Mouse (Mus musculus) olfactory bulb, adult 2 months (tissue): ENCODE data around the gene Mansc4. TPM values are rescaled to one million over a fixed set of nuclear protein-coding genes. Genes with fewer than 3 reads are reported as not detected.
A peak's percentile ranks its signal among the peaks of the same experiment; 100 is the strongest.

Experiments
- H3K27ac ChIP-seq: fragments of 200-500 bp; 2 replicates; pipeline ENCODE4 v1.5.1; 2012; ENCODE audit warnings: low read depth, low read length; ENCODE audit not compliant: insufficient read depth
- H3K4me1 ChIP-seq: fragments of 200-500 bp; 2 replicates; pipeline ENCODE4 v1.6.1; 2012; ENCODE audit warnings: low read length; ENCODE audit not compliant: control insufficient read depth, insufficient read depth
- H3K4me3 ChIP-seq: fragments of 200-500 bp; 2 replicates; pipeline ENCODE4 v1.5.1; 2012; ENCODE audit warnings: mild to moderate bottlenecking, low read depth, low read length, moderate library complexity; ENCODE audit not compliant: insufficient read depth
- CTCF ChIP-seq: fragments of 200-500 bp; IDR thresholded peaks from 2 replicates; pipeline ENCODE4 v1.5.1; 2012; ENCODE audit warnings: low read depth, mild to moderate bottlenecking, low read length, moderate library complexity; ENCODE audit not compliant: insufficient read depth
- POLR2A ChIP-seq: fragments of 200-500 bp; IDR thresholded peaks from 2 replicates; pipeline ENCODE4 v1.6.1; 2012; ENCODE audit warnings: mild to moderate bottlenecking, low read depth, low read length, moderate library complexity; ENCODE audit not compliant: insufficient read depth
- WGBS: fragments of 180-500 bp; shearing (Covaris S2); methylation state at CpG from one replicate; pipeline ENCODE4 v1.1.7; 2018; 5-methylcytosine and 5-hydroxymethylcytosine counted together
- polyA plus RNA-seq: library from polyadenylated mRNA; stranded (reverse); fragments of >200 nt; gene quantifications from 2 replicates; pipeline ENCODE4 v1.2.4, GENCODE M21; 2012; ENCODE audit warnings: low replicate concordance; ENCODE audit not compliant: missing spikeins, insufficient read depth, insufficient read length

Gene Mansc4
- polyA plus RNA-seq, 1 experiment = not detected

DNA sequence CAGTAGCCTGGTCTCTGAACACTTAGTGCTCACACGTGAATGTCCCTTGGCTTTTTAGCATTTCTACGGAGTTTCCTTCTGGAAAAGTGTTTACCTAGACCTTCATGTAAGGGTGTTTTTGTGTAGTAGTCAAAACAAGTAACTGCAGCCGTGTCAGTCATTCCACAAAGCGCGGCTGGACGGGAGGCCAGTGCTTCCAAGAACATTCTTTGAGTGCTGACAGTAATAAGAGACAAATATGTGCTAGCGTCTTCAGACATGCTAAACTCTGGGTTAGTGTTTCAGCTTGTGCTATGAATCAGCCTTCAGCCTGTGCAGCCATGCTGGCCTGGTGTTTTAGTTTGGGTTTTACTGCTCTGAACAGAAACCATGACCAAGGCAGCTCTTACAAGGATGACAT is 24.1 kb downstream of the Mansc4 start:
- Histone ChIP-seq H3K27ac (no peak overlapping the region), H3K4me3 (no peak overlapping the region), H3K4me1 (0 out of 2 replicates have a peak, but pooled peaks cover 3% of the 10 kb centered on the region)
- 84% methylated on average over 7 of the region's 7 CpGs for WGBS
- no peak for TF ChIP-seq CTCF
- TF ChIP-seq POLR2A = no peak

DNA sequence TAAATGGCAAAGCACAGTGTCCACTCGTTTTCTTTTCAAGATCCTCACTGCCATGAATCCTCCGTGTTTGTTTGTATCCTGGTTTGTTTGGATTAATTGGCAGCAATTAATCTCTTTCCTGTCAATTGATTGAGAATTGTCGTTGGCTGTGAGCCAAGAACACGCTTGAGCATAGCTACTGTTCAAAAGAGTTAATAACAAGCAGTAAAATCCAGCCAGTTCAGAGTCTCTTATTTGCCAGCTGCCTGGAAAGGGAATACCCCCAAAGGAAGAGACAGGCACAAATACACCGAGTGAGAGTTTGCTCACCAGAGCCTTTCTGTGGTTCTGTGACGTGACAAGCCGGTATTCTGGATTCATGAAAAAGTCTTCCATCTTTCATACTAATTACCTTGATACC is 24.8 kb downstream of the Mansc4 start:
- H3K27ac ChIP-seq = no peak overlapping the region
- 48% methylated on average over 7 of the region's 7 CpGs for WGBS

DNA sequence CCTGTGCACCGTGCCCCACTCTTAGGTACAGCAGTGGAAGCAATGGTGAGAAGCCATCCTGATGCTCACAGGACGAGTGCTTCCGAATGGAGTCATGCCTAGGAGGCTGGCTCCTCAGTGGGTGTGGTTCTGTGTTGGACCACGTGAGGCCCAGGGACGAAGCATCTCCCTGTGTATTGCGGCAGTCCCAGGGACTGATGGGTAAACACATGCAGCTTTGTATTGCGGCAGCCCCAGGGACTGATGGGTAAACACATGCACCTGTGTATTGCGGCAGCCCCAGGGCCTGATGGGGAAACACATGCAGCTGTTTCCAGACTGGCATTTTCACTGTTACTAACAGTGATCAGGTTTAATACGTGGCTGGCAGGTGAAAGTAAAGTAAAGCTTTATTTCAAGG is 25.2 kb downstream of the Mansc4 start:
- H3K27ac ChIP-seq = no peak overlapping the region
- 0 out of 2 replicates have a peak, but pooled peaks cover 3% of the 10 kb centered on the region for H3K4me1 ChIP-seq
- no peak overlapping the region for H3K4me3 ChIP-seq
- WGBS = 68% methylated on average over 9 of the region's 9 CpGs
- TF ChIP-seq CTCF (no peak), POLR2A (no peak)

More for the DNA sequence above, 24.8 kb downstream of the Mansc4 start:
- no peak overlapping the region for H3K4me3 ChIP-seq
- no peak for TF ChIP-seq CTCF
- no peak for TF ChIP-seq POLR2A
- H3K4me1 ChIP-seq = 0 out of 2 replicates have a peak, but pooled peaks cover 3% of the 10 kb centered on the region

DNA sequence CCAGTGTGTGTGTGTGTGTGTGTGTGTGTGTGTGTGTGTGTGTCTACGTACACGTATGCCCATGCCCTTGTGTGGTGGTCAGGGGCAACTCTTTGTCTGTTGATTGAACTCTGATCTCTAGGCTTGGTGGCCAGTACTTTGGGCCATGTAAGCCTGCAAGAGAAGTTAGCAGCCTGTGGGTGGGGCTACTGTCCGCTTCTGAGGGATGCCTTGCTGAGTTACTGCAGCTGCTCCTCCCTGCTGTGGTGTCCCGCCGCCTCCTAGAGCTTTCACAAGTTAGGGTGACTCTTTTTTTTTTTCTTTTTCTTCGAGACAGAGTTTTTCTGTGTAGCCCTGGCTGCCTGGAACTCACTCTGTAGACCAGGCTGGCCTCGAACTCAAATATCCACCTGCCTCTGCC is 27.5 kb downstream of the Mansc4 start:
- 83% methylated on average over 7 of the region's 7 CpGs for WGBS
- no peak for TF ChIP-seq CTCF
- no peak for TF ChIP-seq POLR2A
- no peak overlapping the region for H3K4me3 ChIP-seq
- no peak overlapping the region for H3K27ac ChIP-seq
- peaks cover 13% of the 10 kb centered on the region for H3K4me1 ChIP-seq

DNA sequence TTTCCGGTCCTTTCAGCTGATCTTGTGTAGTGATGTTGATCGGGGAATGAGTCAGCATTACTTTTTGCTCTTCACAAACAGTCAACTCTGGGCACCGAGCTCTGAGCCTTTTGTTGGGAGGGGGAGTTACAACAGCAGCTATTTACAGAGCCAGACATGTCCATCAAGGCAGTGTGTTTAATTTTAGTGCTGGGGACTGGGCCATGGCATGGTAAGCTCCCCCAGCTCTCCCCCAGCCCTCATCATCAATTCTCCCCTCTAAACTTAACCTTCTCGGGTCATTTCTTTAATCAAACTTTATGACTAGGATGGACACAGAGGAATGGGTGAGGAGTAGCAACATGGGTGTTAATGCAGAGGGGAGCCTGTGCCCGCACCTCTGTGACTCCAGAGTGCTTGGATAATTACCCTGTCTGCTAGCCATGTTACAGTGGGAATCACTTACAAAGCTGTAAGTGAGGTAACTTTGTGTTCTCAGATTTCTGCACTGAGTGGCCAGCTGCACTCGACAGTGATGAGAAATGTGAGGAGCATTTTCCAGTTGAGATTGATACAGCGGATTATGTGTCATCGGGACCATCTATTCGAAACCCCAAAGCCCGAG is 31.4 kb downstream of the Mansc4 start:
- 75% methylated on average over 10 of the region's 10 CpGs for WGBS
- TF ChIP-seq CTCF = no peak
- TF ChIP-seq POLR2A = no peak
- Histone ChIP-seq H3K4me1 (peaks cover 17% of the 10 kb centered on the region), H3K4me3 (no peak overlapping the region), H3K27ac (no peak overlapping the region)

DNA sequence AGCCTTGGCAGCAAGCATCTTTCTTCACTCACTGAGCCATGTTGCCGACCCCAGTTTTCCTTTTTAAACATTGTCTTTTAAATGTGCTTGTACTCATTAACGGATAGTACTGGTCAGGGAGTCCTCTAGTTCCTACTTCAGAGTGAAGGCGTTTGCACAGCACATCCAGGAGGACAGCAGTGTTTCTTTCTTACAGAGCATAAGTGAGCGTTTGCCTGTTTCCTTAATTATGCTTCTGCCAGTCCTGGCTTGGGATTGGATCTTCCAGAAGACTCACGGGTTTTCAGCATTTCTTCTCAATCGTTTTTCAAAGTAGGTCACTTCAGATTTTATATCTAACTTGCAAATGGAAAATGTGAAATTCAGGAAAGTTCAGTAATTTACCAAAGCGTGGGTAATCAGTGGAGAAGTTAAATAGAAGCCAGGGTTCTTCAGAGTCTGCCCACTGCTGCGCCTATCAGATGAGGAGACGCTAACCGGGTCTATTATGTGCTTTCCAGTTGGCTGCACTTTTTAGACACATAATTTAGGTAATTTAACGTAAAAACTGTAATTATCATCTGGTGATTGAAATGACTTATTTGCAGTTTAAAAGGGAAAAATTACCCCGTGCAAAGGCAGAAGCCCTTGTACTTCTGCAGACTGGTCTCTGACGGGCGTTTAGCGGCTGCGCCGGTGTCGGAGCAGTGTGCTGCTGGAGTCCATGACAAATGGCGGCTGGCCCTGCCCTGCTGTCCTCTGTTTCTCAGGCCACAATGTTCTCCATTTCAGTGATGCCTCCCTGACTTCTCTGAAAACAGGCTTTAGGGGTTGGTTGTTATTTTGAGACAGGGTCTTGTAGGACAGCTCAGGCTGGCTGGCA is 32.8 kb downstream of the Mansc4 start:
- TF ChIP-seq CTCF (no peak), POLR2A (no peak)
- peaks cover 17% of the 10 kb centered on the region for H3K4me1 ChIP-seq
- WGBS = 33% methylated on average over 19 of the region's 19 CpGs

DNA sequence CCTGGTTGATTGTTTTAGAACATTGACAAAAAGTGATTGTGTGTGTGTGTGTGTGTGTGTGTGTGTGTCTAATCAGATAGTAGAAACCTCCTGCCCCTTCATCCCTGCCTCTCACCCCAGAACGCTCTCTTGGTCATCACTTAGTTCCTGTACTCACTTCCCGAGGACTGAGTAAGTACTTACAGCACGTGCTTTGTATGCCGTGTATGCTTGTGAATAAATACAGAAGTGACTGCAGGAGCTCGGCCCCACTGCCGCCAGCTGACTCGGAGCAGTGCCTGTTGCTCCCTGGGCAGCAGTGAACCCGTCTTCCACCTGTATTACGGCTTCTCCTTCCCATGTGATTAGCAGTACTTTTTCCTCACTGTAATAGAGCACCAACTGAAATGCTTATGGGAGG is 34.4 kb downstream of the Mansc4 start:
- WGBS = 87% methylated on average over 9 of the region's 9 CpGs
- Histone ChIP-seq H3K4me3 (no peak overlapping the region), H3K4me1 (peaks cover 17% of the 10 kb centered on the region), H3K27ac (no peak overlapping the region)
- no peak for TF ChIP-seq POLR2A
- no peak for TF ChIP-seq CTCF

More for the DNA sequence above, 32.8 kb downstream of the Mansc4 start:
- Histone ChIP-seq H3K27ac (peak overlapping the region; percentile 68), H3K4me3 (no peak overlapping the region)

DNA sequence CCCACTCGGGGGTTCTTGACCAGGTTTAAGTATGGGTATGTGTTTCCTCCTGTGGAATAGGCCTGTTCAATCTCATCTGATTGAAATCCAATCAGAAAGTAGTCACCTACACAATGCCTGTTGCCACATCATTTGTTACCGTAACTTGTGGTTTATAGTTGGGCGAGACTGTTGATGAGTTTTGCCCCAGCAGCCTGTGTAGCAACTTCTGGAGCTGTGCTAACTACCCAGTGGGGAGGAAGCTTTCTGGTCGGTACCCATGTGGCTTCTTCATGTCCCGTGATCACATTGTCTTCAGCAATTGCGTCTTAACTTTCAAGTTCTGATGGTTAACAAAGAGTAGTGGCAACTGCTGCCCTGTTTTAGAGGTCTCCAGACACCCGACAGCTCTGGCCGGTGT is 35.2 kb downstream of the Mansc4 start:
- no peak overlapping the region for H3K27ac ChIP-seq
- no peak for TF ChIP-seq CTCF
- TF ChIP-seq POLR2A = no peak
- no peak overlapping the region for H3K4me3 ChIP-seq
- 93% methylated on average over 8 of the region's 8 CpGs for WGBS
- peaks cover 17% of the 10 kb centered on the region for H3K4me1 ChIP-seq

DNA sequence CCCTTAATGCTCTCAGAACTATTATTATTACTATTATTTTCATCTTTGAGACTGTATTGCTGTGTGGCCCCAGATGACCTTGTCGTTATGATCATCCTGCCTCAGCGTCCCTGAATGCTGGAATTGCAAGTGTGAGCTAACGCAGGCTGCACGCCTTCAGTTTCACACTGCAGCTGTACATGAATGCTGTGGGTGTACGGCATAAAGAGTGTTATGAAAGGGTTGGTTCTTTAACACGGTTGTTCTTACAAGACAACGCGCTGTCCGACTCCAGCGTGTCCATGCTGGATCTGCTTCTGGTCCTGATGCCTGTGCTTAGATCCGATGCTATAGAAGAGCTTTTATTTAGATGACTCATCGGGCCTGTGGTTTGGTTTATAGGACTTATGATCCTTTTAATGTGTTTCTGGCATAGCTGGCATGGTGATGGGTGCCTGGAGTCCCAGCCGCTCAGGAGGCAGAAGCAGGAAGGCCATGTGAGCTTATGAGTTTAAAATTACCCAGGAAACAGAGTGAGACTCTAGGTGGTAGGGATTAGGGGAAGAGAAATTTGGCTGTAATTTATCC is 37.5 kb downstream of the Mansc4 start:
- Histone ChIP-seq H3K4me3 (no peak overlapping the region), H3K4me1 (peaks cover 7% of the 10 kb centered on the region), H3K27ac (no peak overlapping the region)
- 93% methylated on average over 13 of the region's 13 CpGs for WGBS
- TF ChIP-seq POLR2A (0 out of 2 replicates have a peak, but pooled peaks have one; percentile 10), CTCF (no peak)
